Mouse (Mus musculus): ENCODE measurements around the gene Tln1. TPM values are rescaled to one million over a fixed set of nuclear protein-coding genes. Genes with fewer than 3 reads are reported as not detected.
A peak's percentile ranks its signal among the peaks of the same experiment; 100 is the strongest.
"Not testable (repeated sequence)": the region's sequence is repeated elsewhere in the genome, so short reads cannot be mapped to it uniquely, and the experiment has no call there.

Tln1 gene
- 125 and 138 TPM in 2 replicates for total RNA-seq (2015)
- total RNA-seq (2017), result 167 and 253 TPM in 2 replicates

- ATAC-seq (replicated peaks; ENCODE audit: poor library complexity), result peak; percentile 71
These were observed at the start of gene Tln1, which contains the start of gene Creb3 for GRCm38 (mm10) chr4:43561997-43562768. Gene Tln1 (minus strand): TSS chr4:43562691. Gene Creb3 (plus strand): TSS chr4:43562332.

GRCm38 (mm10) chr4:43604751-43605685, 42.5 kb upstream of the Tln1 start:
- ATAC-seq (replicated peaks; ENCODE audit: poor library complexity), result peak; percentile 94

- no peak for ATAC-seq (replicated peaks; ENCODE audit: poor library complexity)
These were observed 41.6 kb upstream of the Tln1 start for GRCm38 (mm10) chr4:43604099-43604498.

- 0 out of 2 replicates have a peak, but pooled peaks have one; percentile 16 for ATAC-seq (replicated peaks; ENCODE audit: poor library complexity)
These were observed 37.9 kb upstream of the Tln1 start for GRCm38 (mm10) chr4:43600195-43600934.

GRCm38 (mm10) chr4:43598650-43599380, 36.3 kb upstream of the Tln1 start:
- peak; percentile 56 for ATAC-seq (replicated peaks; ENCODE audit: poor library complexity)

GRCm38 (mm10) chr4:43598200-43598599, 35.7 kb upstream of the Tln1 start:
- ATAC-seq (replicated peaks; ENCODE audit: poor library complexity), result peak; percentile 81

- not testable (repeated sequence) for ATAC-seq (replicated peaks; ENCODE audit: poor library complexity)
These were observed 34.1 kb upstream of the Tln1 start for GRCm38 (mm10) chr4:43596597-43596996.

- no peak for ATAC-seq (replicated peaks; ENCODE audit: poor library complexity)
These were observed 31.0 kb upstream of the Tln1 start for GRCm38 (mm10) chr4:43593453-43593852.

GRCm38 (mm10) chr4:43591961-43592360, 29.5 kb upstream of the Tln1 start:
- no peak for ATAC-seq (replicated peaks; ENCODE audit: poor library complexity)

- ATAC-seq (replicated peaks; ENCODE audit: poor library complexity), result no peak
These were observed 29.1 kb upstream of the Tln1 start for GRCm38 (mm10) chr4:43591543-43591942.

GRCm38 (mm10) chr4:43587681-43588080, 25.2 kb upstream of the Tln1 start:
- peak; percentile 22; the same call in 1 of the 2 replicates for ATAC-seq (replicated peaks; ENCODE audit: poor library complexity)

GRCm38 (mm10) chr4:43586411-43586810, 23.9 kb upstream of the Tln1 start:
- ATAC-seq (replicated peaks; ENCODE audit: poor library complexity), result no peak

- no peak for ATAC-seq (replicated peaks; ENCODE audit: poor library complexity)
These were observed 23.2 kb upstream of the Tln1 start for GRCm38 (mm10) chr4:43585682-43586081.

- ATAC-seq (replicated peaks; ENCODE audit: poor library complexity), result no peak
These were observed 22.2 kb upstream of the Tln1 start, which contains the start of gene Msmp for GRCm38 (mm10) chr4:43584444-43585416. Gene Msmp (minus strand): TSS chr4:43584494.

- ATAC-seq (replicated peaks; ENCODE audit: poor library complexity), result no peak
These were observed 20.9 kb upstream of the Tln1 start for GRCm38 (mm10) chr4:43583421-43583820.

GRCm38 (mm10) chr4:43582241-43582640, 19.8 kb upstream of the Tln1 start:
- no peak for ATAC-seq (replicated peaks; ENCODE audit: poor library complexity)

GRCm38 (mm10) chr4:43581381-43581780, 18.9 kb upstream of the Tln1 start:
- ATAC-seq (replicated peaks; ENCODE audit: poor library complexity), result no peak

GRCm38 (mm10) chr4:43580721-43581120, 18.2 kb upstream of the Tln1 start:
- no peak for ATAC-seq (replicated peaks; ENCODE audit: poor library complexity)

GRCm38 (mm10) chr4:43579731-43580130, 17.2 kb upstream of the Tln1 start:
- ATAC-seq (replicated peaks; ENCODE audit: poor library complexity), result no peak

Data from megakaryocyte progenitor cell, adult 5-6 weeks (primary cell).